Mouse (Mus musculus): ENCODE data around the gene D16Ertd472e.

The D16Ertd472e gene

GRCm38 (mm10) chr16:78576478-78577084 lies at the start of gene D16Ertd472e:
Gene D16Ertd472e, minus strand, starts transcription at chr16:78576708.
- peak; percentile 72 for DNase-seq (ENCODE audit: low read depth)

- DNase-seq (ENCODE audit: low read depth): no peak
These were observed 46.2 kb upstream of the D16Ertd472e start for GRCm38 (mm10) chr16:78622755-78623154.

DNA sequence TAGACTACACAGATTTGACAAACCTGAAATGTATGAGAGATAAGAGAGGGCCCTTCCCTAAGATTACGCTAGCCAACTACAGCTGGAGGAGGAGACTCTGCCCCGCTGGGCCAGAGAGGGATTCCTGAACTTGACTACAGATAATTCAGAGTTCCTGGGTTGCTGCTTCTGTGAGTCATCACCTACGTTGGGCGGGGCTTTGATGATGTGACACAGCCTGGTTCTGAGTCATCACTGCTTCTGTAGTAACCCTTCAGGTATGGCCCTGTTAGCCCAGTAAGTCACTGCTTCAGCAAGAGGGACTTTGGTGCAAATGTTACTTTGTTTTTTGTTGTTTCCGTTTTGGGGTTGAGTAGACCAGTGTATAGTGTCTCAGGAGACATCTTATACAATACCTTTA lies 42.9 kb upstream of the D16Ertd472e start:
- peak; percentile 37 for DNase-seq (ENCODE audit: low read depth)

- DNase-seq (ENCODE audit: low read depth): no peak
These were observed 41.4 kb upstream of the D16Ertd472e start for GRCm38 (mm10) chr16:78617757-78618532.

- no peak for DNase-seq (ENCODE audit: low read depth)
These were observed 29.7 kb upstream of the D16Ertd472e start for GRCm38 (mm10) chr16:78606202-78606601.

- DNase-seq (ENCODE audit: low read depth): no peak
These were observed 22.4 kb upstream of the D16Ertd472e start for GRCm38 (mm10) chr16:78598919-78599318.

DNA sequence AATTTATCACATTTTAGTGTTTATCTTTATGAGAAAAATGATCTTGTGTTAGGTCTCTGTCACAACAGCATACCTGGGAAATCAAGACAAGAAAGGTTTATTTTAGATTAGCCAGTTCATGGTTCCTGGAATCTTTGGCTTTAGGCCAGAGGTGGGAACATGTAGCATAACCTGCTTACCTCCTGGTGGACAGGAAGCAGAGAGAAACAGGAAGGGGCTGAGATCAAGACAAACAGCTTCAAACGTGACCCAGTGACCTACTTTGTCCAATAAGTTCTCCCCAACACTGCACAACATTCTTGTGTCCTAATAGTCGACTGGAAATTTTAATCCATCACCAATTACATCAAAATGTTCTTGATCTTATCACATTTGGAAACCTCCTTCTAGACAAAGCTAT lies 19.9 kb upstream of the D16Ertd472e start:
- DNase-seq (ENCODE audit: low read depth): no peak

GRCm38 (mm10) chr16:78595821-78596220 lies 19.3 kb upstream of the D16Ertd472e start:
- no peak for DNase-seq (ENCODE audit: low read depth)

GRCm38 (mm10) chr16:78594154-78594553 lies 17.6 kb upstream of the D16Ertd472e start:
- DNase-seq (ENCODE audit: low read depth): no peak

- DNase-seq (ENCODE audit: low read depth): no peak
These were observed 14.6 kb upstream of the D16Ertd472e start for GRCm38 (mm10) chr16:78591130-78591529.

DNA sequence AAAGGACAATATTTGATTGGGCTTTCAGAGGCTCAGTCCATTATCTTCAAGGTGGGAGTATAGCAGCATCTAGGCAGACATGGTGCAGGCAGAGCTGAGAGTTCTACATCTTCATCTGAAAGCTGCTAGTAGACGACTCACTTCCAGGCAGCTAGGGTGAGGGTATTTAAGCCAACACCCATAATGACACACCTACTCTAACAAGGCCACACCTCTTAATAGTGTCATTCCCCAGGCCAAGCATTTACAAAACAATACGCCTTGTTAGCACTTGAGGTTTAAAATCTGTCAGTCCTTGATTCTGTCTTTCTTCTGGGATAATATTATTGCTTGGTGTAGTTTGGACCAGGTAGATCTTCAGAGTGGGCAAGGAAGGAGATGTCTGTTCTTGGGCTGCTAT lies 12.3 kb upstream of the D16Ertd472e start:
- no peak for DNase-seq (ENCODE audit: low read depth)

DNA sequence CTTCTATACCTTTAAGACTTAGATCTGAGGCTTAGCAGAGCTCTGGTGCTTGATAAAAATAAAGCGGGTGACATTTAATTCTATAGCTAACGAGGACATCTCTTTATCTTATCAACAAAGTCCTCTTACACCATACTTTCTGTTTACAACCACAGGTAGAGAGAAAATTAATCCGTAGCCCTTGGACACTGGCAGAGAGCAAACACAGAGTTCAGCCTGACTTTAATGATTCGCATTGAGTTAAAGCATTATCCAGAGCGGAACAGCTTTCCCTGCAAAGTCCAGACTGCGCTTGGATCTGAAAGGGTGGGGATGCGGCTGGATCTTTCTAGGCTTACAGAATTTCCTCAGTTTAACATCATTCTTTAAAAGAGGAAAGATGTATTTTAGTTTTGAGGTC lies 10.1 kb upstream of the D16Ertd472e start:
- DNase-seq (ENCODE audit: low read depth): no peak

DNA sequence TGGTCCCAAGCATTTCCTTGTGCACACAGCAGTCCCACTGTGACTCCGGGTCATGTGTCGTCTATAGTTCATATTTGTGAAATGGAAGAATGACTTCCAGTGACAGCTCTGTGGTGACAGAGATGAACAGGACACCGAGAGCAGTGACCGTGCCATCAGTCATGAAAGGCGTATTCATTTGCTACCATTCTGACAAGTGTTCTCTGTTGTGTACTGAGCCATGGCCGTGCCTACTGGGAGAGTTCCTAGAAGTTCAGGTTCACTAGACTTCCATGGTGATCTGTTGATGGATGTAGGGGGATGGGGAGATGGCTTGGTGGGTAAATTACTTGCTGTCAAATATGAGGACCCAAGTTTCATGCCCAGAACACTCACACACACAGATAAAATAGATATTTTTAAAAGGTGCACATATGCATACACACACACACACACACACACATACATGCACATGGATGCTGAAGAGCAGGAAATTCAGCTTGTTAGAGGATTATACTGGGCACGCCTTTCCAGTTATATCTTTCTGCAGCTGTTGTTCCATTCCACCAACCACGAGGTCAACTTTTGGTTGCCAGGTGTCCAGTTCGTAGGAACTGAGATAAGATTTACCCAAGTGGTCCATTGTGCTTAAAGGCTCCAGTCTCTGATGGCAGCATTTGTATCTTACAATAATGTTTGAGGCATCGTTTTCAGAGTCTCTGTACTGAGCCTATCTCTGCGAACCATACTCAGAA lies 9.3 kb upstream of the D16Ertd472e start:
- no peak for DNase-seq (ENCODE audit: low read depth)

GRCm38 (mm10) chr16:78585163-78585562 lies 8.7 kb upstream of the D16Ertd472e start:
- no peak for DNase-seq (ENCODE audit: low read depth)

DNA sequence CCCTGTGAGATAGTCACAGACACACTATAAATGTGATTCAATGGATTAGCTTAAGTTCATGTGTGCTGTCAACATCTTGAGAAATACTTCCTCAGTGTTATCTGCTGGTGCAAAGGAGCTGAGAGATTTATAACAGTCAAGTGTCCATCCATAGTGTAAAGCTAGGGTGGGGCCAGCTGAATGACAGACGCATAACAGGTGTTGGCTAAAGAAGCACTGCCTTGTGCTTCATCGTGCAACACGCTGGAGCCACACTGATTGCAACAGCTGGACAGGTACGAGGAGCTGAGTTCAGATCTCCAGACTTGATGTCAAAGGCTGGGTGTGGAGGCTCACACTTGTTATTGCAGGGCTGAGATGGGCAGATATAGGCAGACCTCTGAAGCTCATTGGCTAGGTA lies 7.5 kb upstream of the D16Ertd472e start:
- no peak for DNase-seq (ENCODE audit: low read depth)

DNA sequence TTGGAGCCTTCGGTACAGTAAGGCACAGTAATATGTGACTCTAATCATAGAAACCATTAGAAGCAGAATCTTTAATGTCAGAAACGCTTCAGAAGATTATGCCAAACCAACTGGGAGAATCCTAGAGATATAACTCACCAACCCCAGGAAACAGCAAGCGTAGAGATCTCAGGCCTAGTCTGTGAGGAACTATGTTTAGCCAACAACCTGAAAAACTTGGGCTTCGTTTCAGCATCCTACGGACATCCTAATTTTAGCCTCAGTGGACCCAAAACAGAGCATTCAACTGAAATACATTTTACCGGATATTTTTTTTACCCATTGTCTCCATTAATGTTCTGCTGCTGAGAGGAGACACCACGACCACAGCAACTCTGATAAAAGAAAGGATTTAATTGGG lies 3.9 kb upstream of the D16Ertd472e start:
- DNase-seq (ENCODE audit: low read depth): no peak

DNA sequence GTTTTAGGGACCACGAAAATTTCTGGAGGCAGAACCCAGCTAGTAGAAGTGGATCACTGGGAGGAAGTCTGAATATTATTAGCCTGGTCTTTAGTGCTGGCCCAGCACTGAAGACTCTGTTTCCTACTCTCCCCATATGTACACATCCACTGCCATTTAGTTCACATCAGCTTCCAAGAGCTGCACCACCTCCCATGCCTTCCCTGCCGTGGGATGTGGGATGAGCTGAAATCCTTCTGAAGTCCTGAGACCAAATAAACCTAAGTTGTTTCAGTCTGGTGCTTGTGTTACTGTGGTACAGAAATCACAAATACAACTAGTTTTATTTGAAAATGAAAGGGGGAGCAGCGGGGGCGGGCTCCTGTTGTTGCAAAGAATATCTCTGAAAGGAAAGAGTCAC lies 2.9 kb upstream of the D16Ertd472e start:
- DNase-seq (ENCODE audit: low read depth): no peak

DNA sequence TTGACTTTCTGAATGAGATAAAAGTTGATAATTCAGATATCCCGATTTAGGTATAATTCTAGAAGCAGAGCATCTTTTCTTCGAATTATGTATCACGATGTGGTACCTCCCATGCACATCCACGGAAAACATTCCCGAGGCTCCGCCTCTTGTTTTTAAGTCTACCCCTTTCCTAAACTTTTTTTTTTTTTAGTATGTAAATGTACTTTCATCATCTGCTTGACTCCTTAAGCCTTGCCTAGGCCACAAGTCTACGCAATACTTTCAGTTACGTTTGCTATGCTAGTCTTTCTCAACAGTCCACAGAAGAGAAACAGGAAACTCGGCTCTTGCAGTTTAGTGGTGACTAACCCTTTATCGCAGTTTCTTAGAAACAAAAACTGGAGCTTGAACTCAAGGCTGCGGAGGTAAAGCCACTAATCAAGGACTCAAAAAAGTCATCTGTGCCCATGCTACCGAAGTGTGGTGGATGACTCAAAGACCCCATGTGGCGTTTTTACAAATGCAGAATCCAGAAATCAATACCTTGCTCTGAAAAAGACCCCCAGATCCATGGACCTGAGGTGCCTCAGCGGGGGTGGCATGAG lies 670 bp upstream of the D16Ertd472e start:
- DNase-seq (ENCODE audit: low read depth): peak; percentile 65

GRCm38 (mm10) chr16:78575852-78576477 lies 543 bp downstream of the D16Ertd472e start:
- DNase-seq (ENCODE audit: low read depth): no peak

DNA sequence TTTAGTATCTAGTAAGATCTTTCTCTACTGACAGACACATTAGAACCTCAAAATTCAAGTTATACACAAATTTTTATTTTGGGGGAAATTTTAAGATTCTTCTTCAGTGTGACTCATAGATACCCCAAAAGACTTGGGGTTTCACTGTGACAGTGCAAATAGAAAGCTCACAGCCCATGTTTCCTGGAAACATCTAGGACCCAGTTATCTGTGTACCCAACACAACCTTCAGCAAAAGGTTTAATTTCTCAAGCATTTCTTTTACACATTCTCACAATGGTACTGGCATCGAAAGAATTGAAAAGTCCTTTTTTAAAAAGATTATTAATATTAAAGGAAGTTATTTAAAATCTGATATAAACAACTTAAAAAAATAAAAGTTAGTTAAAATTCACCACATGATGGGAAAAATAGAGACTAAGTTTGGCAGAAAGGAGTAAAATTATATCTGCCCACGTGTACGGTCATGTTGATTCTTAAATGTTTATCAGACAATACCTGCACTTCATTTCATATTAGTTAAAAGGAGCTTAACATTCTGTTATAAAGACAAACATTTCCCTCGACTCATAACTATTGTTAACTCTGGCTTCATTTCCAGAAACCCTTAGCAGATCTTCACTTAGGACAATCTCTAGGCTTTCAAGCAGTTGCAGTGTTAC lies 1.2 kb downstream of the D16Ertd472e start:
- no peak for DNase-seq (ENCODE audit: low read depth)

- no peak for DNase-seq (ENCODE audit: low read depth)
These were observed 2.3 kb downstream of the D16Ertd472e start for GRCm38 (mm10) chr16:78574241-78574640.

GRCm38 (mm10) chr16:78573016-78573415 lies 3.5 kb downstream of the D16Ertd472e start:
- DNase-seq (ENCODE audit: low read depth): no peak
